Mouse (Mus musculus) lung, adult 18-20 months (tissue): ENCODE measurements at regions not wholly inside any gene's neighbourhood (a gene's known extent, or its start where the extent isn't known, plus 50 kb on each side); places are given as distances from the start of the nearest gene placed in this dataset.

ENCODE experiments used
- DNase-seq, 2 experiments: peaks; one replicate each; pipeline ENCODE4 v3.0.0; 2022; ENCODE audit warnings: mixed read lengths in 2 of 2

DNA sequence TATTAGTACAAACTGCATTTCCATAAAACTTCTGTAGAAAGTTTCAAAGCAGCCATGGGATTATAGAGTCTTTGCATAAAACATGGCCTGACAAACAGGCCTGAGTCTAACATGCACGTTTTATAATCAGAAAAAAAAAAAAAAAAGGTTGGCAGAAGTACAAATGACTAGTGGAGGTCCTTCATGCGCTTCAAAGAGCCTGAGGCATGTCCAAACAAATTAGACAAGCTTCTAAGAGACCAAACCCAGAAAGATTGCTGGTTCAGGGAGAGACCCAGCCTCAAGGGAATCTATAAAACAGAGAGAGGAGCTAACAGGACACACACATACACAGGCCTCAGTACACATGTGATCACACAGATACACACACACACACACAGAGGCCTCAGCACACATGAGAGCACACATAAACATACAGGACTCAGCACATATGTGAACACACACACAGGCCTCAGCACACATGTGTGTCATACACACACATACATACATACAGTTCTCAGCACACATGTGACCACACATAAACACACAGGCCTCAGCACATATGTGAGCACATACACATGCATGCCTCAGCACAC is 57.0 kb upstream of the Gnaq start:
- no peak for DNase-seq

DNA sequence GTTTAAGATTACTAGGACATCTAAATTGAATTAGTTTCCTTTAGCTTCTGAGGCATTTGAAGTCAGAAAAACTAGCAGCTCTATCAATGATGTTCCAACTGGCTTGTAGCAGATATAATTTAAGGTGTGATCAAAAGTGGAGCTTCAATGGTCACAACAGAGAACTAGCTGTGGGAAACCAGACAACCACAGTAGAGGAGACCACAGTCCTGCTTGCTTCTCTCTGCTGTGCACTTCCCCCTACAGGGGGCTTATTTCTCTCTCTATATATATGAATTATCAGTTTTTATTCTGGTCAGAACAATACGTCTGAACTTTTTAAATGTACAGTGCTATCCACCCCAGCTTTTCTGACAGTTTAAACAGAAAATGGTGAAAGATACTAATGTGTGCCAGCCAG is 57.6 kb upstream of the Gnaq start:
- DNase-seq = no peak

- DNase-seq = no peak
Observed at GRCm38 (mm10) chr19:16067314-16067713, 65.3 kb upstream of the Gnaq start.

DNA sequence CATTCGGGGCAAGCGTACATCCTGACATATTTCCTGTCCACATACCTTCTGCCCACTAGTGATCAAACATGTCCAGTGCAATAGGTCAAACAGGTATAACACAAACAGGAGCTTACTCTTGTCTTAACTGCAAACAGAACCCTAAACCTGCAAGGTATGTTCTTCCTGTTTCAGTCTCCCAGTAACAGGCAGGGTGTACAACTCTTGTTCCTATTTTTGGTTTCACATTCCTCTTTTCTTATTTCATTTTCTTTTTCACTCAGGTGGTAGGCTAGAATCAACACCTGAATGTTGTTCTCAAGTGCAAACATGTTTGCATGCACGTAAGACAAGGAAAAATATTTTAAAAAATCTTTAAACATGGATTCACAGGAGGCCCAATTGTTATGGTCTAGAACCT is 67.7 kb upstream of the Gnaq start:
- no peak for DNase-seq

DNA sequence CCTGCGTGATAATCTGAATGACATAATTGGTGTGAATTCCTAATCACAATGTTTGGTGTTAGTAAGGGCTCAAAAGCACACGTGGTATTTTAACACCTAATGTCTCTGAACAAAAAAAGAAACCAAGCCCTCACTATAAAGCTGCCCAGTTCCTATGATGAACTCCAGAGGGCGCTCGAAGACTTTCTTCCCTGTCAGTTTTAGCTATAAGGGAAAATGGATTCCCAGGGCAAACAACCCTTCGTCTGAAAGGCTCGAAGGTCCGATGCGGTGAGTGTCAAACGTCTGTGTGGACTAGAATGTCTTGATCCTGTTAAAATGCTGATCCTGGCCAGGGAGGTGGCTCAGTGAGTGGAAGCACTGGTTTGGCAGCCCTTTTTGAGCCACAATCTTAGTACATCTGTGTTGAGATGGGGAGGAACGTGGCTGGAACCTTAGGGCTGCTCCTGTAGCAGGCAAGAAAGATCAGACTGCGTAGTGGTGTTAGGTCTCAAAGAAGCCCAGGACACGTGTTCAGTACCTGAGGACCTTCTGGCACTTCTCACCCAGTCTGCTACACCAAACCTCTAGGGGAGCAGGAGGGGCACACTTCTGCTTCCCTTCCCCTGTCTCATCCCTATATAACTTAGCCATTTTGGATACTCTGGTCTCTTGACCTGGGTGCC is 68.6 kb upstream of the Gnaq start:
- DNase-seq = peak; percentile 78 to 81

DNA sequence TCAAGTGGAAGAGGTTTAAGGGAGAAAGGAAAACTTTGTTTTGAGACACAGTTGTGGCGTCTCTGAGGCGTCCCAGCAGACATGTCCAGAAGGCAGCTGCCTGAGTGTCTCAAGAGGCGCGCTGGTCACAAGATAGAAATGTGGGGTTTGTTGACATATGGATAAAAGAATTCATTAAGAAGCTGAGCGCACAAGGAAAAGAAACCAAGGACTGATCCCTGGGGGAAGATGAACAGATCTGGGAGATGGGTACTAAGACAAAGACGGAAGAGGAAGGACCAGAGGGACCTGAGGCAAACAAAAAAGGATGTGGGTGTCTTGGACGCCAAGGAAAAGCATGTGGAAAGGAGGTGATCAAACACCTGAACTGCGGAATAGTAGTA is 69.1 kb upstream of the Gnaq start:
- no peak for DNase-seq

DNA sequence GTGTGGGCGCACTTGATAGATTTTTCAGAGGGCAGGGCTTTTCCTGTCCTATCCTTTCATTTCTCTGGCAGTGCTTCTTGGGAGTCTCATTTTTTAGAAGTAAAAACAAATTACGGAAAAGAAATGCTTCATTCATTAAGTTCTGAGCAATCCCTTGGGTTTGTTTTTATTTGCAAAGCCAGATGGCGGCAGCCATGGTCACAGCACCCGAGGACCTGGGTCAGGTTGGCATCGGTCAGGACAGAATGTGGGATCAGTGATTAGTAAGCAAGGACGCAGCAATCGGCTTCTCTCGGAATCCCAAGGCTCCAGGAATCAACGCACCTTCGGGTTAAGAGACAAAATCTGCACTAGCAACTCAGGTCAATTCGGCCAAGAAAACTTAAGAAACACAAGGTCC is 70.8 kb upstream of the Gnaq start:
- DNase-seq = no peak

GRCm38 (mm10) chr19:16059026-16059425 is 73.6 kb upstream of the Gnaq start:
- no peak for DNase-seq

- DNase-seq = peak; percentile 30 to 43
Observed at GRCm38 (mm10) chr19:16050220-16051055, 65.6 kb upstream of the Cep78 start.

DNA sequence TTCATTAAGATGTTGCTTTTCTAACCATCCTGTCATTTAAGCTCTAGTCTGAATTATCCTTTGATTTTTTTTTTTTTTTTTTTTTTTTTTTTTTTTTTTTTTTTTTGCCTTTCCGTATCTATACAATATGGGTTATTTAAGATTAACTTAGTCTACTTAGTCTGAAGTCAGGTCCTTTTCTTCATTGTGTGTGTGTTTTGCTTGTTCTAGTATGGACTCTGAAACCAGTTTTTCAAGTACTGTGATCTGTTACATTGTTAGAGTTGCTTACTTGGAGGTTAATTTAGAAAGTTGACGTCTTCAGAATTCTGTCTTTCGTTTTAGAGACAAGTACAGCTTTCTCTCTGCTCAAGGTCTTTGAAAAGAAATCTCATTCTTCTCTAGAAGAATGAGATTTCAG is 64.9 kb upstream of the Cep78 start:
- DNase-seq = no peak

GRCm38 (mm10) chr19:16046977-16047376 is 62.2 kb upstream of the Cep78 start:
- peak; percentile 37 to 54 for DNase-seq

DNA sequence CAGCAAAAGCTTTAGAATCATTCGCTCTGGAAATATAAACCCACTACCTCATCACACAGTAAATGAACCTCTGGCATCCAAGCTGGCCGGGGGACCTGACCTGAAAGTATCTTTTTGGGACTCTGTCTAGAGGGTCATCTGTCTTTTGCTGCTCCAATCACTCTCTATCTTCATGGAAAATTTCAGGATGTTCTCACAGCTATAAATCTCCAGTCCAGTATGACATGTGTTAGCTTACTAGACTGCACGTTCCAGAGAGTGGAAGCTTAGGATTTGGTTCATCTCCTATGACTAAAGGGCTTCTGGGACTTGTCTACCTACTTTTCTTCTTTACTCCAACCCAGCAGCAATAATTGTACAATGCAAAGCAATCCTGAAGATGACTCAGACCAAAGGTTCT is 60.5 kb upstream of the Cep78 start:
- no peak for DNase-seq

- no peak for DNase-seq
Observed at GRCm38 (mm10) chr19:16044169-16044568, 59.4 kb upstream of the Cep78 start.

DNA sequence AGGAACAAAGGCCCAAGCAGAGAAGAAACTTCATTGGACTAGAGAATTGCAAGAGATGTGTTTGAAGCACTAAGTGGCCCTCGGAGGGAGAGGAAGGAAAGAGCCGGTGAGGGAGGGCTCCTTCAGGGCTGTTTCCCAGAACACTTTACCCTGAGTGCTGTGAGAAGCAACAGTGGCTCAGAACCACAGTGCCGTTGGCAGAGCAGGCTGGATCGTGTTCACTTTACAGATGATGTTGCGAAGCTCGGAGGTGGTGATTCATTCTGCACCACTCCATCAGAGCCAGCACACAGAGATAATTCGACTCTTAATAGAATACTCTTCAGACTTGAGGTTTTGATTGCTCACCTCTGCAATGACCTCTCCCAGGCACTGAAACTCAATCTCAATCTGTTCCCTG is 58.2 kb upstream of the Cep78 start:
- no peak for DNase-seq

GRCm38 (mm10) chr19:16041891-16042290 is 57.1 kb upstream of the Cep78 start:
- no peak for DNase-seq

DNA sequence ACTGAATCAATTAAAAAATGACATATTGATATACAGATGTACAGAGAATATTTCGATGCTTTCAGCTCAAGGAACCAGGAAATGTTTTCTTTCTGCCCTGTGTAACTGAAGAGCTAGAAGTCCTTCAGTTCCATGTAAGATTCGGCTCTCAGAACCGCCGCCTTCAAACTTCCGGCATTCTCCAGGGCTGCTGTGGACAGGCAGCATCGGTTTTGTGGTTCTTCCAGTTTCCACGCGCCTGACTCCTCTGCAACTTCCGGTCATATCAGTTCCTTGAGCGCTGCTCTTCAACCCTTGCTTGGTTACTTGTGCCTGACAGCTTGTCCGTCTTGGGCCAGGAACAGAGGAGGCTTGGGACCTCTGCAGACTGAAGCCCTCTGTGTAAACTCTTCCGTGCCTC is 53.0 kb upstream of the Cep78 start:
- DNase-seq = peak; percentile 27 to 43
